Comparison of ENCODE assay signal across 16 mouse cellular contexts in the genomic region with DNA sequence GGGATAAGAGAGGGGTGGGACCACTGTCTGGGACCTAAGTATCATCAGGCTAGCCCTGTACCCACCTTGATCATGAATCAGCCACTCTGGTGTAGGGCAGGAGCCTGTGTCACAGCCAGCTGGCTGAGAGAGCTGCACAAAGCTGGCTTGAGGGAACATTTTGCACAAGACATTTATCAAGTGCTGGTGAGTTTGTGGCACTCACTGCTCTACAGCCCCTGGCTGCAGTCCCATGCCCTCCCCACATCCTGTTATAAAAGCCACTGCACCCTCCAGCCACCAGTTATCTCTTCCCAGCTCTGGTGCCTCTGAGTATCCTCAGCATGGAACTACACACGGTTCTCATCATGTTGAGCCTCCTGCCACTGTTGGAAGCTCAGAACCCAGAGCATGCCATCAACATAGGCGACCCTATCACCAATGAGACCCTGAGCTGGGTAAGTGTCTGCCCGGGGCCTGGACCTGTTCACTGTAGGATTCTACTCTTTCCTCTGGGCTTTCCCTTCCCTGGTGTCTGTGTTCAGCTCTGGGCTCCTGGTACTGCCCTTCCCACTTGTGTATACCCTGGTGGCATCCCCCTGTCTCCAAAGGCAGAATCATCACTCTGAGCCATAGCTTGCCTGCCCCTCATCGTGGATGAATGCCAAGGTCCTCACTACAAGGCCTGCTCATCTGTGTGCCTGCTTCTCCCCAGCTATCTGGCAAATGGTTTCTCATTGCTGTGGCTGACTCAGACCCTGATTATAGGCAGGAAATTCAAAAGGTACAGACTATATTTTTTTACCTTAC. TPM values are rescaled to one million over a fixed set of nuclear protein-coding genes. Genes with fewer than 3 reads are reported as not detected.
DNase-seq lines count a peak whose midpoint lies in the region; ATAC-seq and TF ChIP-seq lines count a peak whose summit lies in the region.
"Had no signal": no experiment of that assay in that cellular context is flagged by ENCODE, and none has a peak within 500 bp of the region (broad histone marks: within the 10 kb centered on the region; RNA-seq: fewer than 3 reads in every experiment).

A gene (plus strand): TSS at position 286 of the 789 bp plus-strand sequence.

- ATAC-seq in lung, embryonic 16.5 days (ENCODE audit: low read depth): peak; percentile 32; the same call in 1 of the 2 replicates

- no peaks in the 10 kb centered on the region for H3K79me2 ChIP-seq in myocyte (ENCODE audit: control insufficient read depth, insufficient read depth)

- no peaks in the 10 kb centered on the region for H3K27me3 ChIP-seq in lung, embryonic 16.5 days (ENCODE audit: control insufficient read depth, insufficient read depth, low read depth, low read length)
- H3K27me3 ChIP-seq in myocyte (ENCODE audit: control insufficient read depth, insufficient read depth, insufficient read length): no peaks in the 10 kb centered on the region
- H3K27me3 ChIP-seq: midbrain, embryonic 12.5 days had no signal

- no peak within 1 kb of the TSS for H3K4me2 ChIP-seq in lung, embryonic 16.5 days (ENCODE audit: low read depth, low read length)
- H3K4me2 ChIP-seq in myocyte (ENCODE audit: low read depth): peak within 1 kb of the TSS; percentile 13
- H3K4me2 ChIP-seq: hindbrain, embryonic 14.5 days; midbrain, embryonic 12.5 days had no signal

- no peak for TF ChIP-seq POLR2A in myocyte (IDR thresholded peaks at IDR 0.05; ENCODE audit: insufficient read length, low read depth)

- no peak for DNase-seq in lung, postnatal 25 days (ENCODE audit: low spot score)
- peak; percentile 78 for DNase-seq in adrenal gland, postnatal 14 days
- peak; percentile 63 to 73 for DNase-seq in heart, postnatal 10 days
- no peak for DNase-seq in kidney, adult 9 months
- no peak for DNase-seq in layer of hippocampus, postnatal 36 days
- DNase-seq in frontal cortex, adult 2 months (ENCODE audit: extremely low spot score in 1 of 2, low spot score in 1 of 2): no peak
- DNase-seq: cerebellum, postnatal 14 days; liver; spleen, adult 18-20 months had no signal

- no peak within 1 kb of the TSS for H3K4me3 ChIP-seq in lung, embryonic 16.5 days (ENCODE audit: low read length)
- H3K4me3 ChIP-seq in myocyte: no peak within 1 kb of the TSS
- H3K4me3 ChIP-seq: layer of hippocampus, adult 2 months; midbrain, embryonic 12.5 days had no signal

- no peaks in the 10 kb centered on the region for H3K4me1 ChIP-seq in lung, embryonic 16.5 days (replicated peaks; ENCODE audit: control insufficient read depth, insufficient read depth, low read length)
- H3K4me1 ChIP-seq: midbrain, embryonic 12.5 days had no signal

- H3K9ac ChIP-seq in lung, embryonic 16.5 days (ENCODE audit: low read length): no peak within 1 kb of the TSS
- H3K9ac ChIP-seq: hindbrain, embryonic 14.5 days; midbrain, embryonic 12.5 days had no signal

- no peaks in the 10 kb centered on the region for H3K36me3 ChIP-seq in lung, embryonic 16.5 days (ENCODE audit: control insufficient read depth, insufficient read depth, low read length)
- no peaks in the 10 kb centered on the region for H3K36me3 ChIP-seq in myocyte (ENCODE audit: control insufficient read depth, insufficient read depth)
- H3K36me3 ChIP-seq: midbrain, embryonic 12.5 days had no signal

- H3K27ac ChIP-seq in lung, embryonic 16.5 days (ENCODE audit: low read length): no peak within 1 kb of the TSS
- H3K27ac ChIP-seq: hindbrain, embryonic 14.5 days; layer of hippocampus, adult 2 months; midbrain, embryonic 12.5 days had no signal

- 68% methylated on average over 4 of the region's 4 CpGs for WGBS in lung, embryonic 16.5 days

- H3K9me3 ChIP-seq in lung, embryonic 16.5 days (ENCODE audit: control insufficient read depth, low read length): no peaks in the 10 kb centered on the region
- H3K9me3 ChIP-seq: midbrain, embryonic 12.5 days had no signal

- no peak within 1 kb of the TSS for H3ac ChIP-seq in myocyte (ENCODE audit: control insufficient read depth, insufficient read length)

- intact Hi-C loops in heart, postnatal 10 days (cut with DNase I): no loop called here

TF ChIP-seq in myocyte, 11 proteins besides CTCF, POLR2A, EP300 and RAD21:
- no peak for TF ChIP-seq REST (IDR thresholded peaks at IDR 0.05; ENCODE audit: insufficient read depth, insufficient read length)
- TF ChIP-seq TCF3 (IDR thresholded peaks at IDR 0.05; ENCODE audit: insufficient read length, low read depth): no peak
- TF ChIP-seq E2F4 (IDR thresholded peaks at IDR 0.05; ENCODE audit: insufficient read depth): no peak
- TF ChIP-seq POLR2AphosphoS2 (IDR thresholded peaks at IDR 0.05; ENCODE audit: insufficient read length, low read depth): no peak
- TF ChIP-seq CEBPB (IDR thresholded peaks at IDR 0.05; ENCODE audit: insufficient read depth, poor library complexity, severe bottlenecking): no peak
- no peak for TF ChIP-seq SRF (IDR thresholded peaks at IDR 0.05; ENCODE audit: control insufficient read depth, insufficient read length, low read depth)
- no peak for TF ChIP-seq TCF12 (IDR thresholded peaks at IDR 0.05; ENCODE audit: insufficient read depth, poor library complexity, severe bottlenecking)
- no peak for TF ChIP-seq MYOD1 (IDR thresholded peaks at IDR 0.05; ENCODE audit: control insufficient read depth in 1 of 3, insufficient read length in 2 of 3, low read depth in 2 of 3)

RNA-seq across cellular contexts. Expression of the gene that starts here (rescaled TPM):
- not detected in 2 replicates for polyA plus RNA-seq in lung, embryonic 16.5 days (2015; fragmentation: Nextera tagmentation; extraction: Ambion mirVana)
- 6.6 and 8.0 TPM in 2 replicates for total RNA-seq in adrenal gland, postnatal 14 days (2021)
- under 1 TPM in 1 of 2 experiments, not detected in 1; 0.60 TPM for total RNA-seq in heart, postnatal 10 days (2021)
- 0.07 TPM for polyA plus RNA-seq in myocyte (2012; fragmentation: generic; extraction: Trizol)
- not detected for total RNA-seq in layer of hippocampus, postnatal 36 days (2021)
- not detected in 2 replicates for polyA plus RNA-seq in frontal cortex, adult 2 months (2012; rRNA removed)
- total RNA-seq: layer of hippocampus, adult 2 months; MEL had no signal
- polyA plus RNA-seq: hindbrain, embryonic 14.5 days; midbrain, embryonic 12.5 days; thymus, postnatal 0 days had no signal

Comparison
In these comparisons a context has a peak if more than half of its experiments do, and no peak if none do; other contexts are left out.
1. Peak in ATAC-seq in lung, embryonic 16.5 days; RNA of the gene not detected or under 1 TPM.
2. Peak in DNase-seq in heart, postnatal 10 days; RNA of the gene not detected or under 1 TPM.